Mouse (Mus musculus): ENCODE data around the gene Eps8l1. TPM values are rescaled to one million over a fixed set of nuclear protein-coding genes. Genes with fewer than 3 reads are reported as not detected.
A peak's percentile ranks its signal among the peaks of the same experiment; 100 is the strongest.
"Not testable (repeated sequence)": the region's sequence is repeated elsewhere in the genome, so short reads cannot be mapped to it uniquely, and the experiment has no call there.

The Eps8l1 gene
- total RNA-seq (2022), result 1 to 10 TPM; 2.0 to 6.7 (median 3.9) TPM

DNA sequence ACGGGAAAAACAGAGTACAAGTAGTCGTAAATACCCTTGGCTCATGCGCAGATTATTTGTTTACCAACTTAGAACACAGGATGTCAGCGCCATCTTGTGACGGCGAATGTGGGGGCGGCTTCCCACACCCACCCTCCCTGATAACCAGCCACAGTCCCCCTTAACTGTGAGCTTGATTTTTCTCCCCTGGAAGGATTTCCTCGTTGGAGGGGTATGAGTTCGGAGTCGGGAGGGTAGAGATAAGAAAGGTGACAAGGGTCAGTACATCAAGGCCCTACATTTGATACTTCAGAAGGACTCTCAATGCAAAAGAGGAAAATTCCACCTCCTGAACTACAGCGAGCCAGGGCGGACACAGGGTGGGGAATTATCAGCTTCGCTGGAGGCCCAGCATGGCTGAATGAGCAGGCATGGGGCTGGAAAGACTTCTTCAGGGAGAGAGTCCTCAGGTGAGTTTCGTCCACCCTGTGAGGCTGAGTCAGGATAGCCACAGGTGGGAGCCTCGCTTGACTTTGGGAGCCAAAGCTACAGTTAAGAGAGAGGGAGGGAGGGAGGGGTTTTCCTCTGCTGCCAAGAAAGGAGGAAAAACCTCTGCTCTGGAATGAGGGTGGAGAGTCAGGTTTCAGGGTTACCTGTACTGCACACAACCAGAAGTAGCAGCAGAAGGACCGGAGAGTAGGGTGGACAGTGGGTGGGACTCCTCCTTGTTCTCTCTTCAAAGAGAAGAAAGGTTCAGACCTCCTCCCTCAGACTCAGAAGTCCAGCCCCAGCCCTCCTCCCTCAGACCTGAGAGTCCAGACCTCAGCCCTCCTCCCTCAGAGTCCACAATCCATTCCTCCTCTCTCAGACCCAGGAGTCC is at the start of gene Eps8l1:
TSS of gene Eps8l1 (plus strand) at position 99 of the 859 bp plus-strand sequence.
- DNase-seq, result no peak

DNA sequence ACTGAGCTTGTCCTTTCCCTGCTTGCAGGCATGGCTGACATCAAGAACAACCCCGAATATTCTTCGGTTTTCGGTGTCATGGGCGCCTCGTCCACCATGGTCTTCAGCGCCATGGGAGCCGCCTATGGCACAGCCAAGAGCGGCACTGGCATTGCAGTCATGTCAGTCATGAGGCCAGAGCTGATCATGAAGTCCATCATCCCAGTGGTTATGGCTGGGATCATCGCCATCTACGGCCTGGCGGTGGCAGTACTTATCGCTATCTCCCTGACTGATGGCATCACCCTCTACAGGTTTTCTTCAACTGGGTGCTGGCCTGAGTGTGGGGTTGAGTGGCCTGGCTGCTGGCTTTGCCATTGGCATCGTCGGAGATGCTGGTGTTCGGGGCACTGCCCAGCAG is 48.1 kb upstream of the Eps8l1 start:
- DNase-seq, result not testable (repeated sequence)

DNA sequence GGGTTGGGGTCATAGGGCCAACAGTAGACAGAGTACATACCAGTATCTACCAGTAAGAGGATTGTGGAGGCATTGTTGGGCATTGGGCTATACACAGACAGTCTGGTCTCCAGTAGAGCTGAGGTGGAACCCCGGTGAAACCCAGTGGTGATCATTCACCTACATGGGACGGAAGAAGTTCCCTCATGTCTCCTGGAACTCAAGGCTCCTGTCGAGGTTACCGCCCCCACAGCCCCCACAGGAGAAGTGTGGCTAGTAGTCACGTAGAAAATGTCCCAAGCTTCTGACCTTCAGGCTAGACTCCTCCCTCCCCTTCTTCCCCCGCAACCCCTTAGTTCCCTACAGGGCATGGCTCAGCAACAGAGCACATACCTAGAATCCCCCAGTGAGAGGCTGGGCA is 40.8 kb upstream of the Eps8l1 start:
- no peak for DNase-seq

DNA sequence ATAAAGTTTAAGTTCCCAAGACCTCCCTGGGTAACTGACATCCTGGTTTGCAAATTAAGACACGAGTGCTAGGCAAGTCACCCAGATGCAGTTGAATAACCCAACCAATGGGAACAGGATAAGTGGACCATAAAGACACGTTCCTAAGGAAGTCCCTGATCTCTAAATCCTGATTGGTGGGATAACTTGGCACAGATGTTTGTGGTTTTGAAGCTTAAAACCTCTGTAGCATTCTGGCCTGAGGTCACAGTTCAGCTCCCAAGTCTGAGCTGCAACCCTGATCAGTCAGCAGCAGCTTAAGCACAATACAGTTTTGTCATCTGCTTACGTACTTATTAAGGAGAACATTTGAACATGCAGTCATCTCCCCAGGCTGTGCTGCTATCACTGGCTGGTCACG is 40.2 kb upstream of the Eps8l1 start:
- no peak for DNase-seq

DNA sequence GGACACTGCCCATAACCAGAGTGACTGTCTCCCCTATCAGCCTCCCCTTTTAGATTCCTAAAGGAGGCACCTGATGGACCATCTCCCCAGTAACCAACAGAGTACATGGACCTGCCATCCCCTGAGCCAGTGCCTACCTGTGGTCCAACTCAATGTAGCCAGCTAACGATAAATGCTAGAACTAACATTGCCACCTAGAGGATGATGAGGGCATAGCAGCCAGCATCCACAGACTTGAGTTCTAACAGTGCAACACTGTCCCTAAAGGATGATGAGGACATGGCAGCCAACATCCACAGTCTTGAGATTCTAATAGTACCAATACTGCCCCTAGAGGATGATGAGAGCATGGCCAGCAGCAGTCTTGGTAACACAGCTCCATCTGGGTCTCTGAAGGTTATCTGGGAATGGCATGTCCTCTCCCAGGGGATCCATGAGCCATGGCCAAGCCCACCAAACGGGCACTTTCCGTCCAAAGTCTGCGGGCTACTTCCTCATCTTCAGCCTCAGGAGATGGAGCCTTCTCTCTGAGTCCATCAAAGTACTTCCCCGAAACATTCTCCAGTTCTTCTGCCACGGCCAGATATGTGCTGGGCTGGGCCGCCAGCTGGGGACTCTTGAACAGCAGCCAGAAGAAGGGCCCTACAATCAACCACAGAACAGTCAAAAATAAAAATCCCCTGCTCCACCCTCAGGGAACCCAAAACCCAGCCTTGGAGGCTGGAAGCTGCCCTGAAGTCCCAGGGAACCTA is 33.1 kb upstream of the Eps8l1 start:
- DNase-seq, result peak; percentile 81

DNA sequence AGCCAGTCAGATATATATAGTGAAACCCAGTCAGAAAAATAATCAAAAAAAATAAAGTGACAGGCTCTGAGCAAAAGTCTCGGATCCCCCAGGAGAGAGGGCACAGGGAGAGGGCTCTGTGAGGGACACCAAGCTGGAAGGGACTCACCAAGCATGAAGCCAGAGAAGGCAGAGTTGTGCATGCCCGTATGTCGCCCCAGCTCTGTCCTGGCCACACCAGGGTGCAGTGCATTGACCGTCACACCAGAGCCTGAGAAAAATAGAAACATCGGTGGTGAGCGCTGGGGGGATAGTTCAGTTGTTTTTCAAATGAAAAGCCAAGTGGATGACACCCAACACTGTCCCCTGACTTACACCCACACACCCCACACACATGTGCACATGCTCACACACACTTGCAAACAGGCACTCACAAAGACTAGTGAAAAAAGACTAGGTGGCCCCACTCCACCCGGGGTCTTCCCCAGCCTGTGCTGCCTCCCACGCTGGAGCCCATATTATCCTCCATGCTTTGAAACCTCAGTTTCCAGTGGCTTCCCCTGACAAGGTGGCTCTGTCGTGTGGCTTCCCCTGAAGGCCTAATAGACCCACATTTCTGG is 30.1 kb upstream of the Eps8l1 start:
- no peak for DNase-seq

DNA sequence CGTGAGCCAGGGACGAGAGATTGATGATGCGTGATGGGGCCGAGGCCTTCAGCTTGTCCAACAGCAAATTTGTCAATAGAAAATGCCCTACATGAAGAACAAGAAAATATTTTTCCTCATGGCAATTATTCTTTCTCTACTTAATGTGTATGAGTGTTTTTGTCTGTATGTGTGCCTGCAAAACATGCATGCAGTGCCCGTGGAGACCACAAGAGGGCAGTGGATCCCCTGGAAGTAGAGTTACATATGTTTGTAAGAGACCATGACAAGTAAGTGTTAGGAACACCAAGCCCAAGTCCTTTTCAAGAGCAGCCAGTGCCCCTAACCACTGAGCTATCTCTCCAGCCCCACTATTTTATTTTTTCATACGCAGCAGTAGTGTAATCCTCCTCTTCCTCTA is 28.9 kb upstream of the Eps8l1 start:
- DNase-seq, result peak; percentile 45

DNA sequence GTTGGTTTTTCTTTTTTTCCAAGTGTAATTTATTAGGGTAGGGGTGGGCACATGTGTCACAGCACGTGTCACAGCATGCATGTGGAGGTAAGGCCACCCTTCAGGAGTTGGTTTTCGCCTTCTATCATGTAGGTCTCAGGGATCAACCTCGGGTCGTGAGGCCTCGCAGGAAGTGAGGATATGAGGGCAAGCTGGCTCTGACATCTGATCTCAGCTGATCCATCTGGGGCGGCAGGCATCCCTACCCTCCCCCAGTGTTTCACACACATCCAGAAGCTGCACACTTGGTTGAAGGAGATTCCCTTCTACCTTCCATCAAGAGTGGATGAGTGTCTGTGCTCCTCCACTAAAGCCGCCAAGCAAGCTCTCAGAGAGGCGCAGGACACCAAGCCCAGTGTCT is 28.4 kb upstream of the Eps8l1 start:
- no peak for DNase-seq

DNA sequence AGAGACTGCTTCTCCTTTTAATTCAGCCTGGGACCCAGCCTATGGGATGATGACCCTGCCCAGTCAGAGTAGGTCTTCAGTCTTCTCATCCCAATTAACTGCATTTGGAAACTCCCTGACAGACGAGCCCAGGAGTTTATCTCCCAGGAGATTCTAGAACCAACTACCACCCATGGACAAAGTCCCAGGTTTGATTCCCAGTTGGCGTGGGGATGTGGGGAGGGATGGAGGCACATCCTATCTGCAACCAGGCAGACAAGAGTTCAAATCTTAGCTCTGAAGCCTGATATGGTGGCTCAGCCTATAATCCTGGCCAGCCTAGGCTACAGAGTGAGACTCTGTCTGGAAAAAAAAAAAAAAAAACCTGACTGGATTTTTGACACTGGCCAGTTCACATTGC is 22.8 kb upstream of the Eps8l1 start:
- DNase-seq, result no peak

DNA sequence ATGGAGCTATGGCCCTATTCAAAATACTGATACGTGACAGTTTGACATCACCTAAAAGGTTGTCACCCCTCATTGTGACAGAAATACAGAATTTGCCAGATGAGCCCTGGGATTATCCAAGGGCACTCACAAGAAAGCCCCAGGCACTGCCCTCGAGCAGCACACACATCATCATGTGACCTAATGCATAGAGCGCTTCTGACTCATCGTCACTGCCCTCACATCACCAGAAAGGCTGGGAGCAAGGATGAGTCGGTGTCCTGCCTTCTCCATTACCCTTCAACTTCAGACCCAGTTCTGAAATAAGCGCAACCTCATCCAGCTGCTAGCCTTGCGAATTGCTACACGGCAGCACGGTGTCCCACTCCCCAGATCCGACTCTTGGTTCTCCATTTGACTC is 19.9 kb upstream of the Eps8l1 start:
- no peak for DNase-seq

DNA sequence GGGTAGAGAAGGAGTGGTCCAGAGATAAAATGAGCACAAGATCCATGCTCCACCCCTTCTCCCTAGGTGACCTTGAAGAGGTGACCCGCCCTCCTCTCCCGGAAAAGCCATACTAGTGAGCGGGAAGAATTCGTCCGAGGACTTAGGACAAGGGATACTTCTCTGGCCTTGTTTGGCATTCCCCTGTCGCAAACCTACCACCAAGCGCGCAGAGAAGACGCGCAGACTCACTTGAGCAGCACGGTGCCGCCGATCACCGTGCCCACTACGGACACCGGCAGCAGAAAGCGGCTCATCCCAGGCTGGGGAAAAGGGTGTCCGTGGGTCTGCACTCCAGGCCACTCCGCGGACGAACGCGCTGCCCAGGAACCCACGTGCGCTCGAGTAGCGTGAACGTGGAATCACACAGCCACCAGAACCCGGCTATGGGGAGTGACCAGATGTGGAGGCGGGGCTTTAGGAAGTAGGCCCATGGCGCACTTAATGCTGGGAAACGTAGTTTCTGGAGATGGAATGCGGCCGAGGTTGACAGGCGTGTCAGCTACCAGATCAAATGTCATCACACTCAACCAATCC is 15.2 kb upstream of the Eps8l1 start, which contains the start of gene Rdh13:
TSS of gene Rdh13 (minus strand) at position 434 of the 576 bp plus-strand sequence.
- peak; percentile 88 for DNase-seq

DNA sequence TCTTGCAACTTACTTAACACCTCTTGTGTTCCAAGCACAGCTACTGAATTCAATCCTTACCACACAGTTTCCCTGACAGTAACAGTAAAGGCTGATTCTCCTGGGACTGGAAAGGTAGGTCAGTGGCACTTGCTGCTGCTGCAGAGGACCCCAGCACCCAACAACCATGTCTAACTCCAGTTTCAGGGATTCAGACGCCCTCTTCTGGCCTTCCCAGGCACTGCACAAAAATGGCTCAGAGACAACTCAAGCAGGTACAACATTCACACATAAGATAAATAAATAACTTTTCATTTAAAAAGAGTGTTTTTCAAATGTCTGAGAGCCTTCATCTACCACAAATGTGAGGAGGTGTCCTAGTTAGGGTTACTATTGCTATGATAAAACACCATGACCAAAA is 13.3 kb upstream of the Eps8l1 start:
- no peak for DNase-seq

DNA sequence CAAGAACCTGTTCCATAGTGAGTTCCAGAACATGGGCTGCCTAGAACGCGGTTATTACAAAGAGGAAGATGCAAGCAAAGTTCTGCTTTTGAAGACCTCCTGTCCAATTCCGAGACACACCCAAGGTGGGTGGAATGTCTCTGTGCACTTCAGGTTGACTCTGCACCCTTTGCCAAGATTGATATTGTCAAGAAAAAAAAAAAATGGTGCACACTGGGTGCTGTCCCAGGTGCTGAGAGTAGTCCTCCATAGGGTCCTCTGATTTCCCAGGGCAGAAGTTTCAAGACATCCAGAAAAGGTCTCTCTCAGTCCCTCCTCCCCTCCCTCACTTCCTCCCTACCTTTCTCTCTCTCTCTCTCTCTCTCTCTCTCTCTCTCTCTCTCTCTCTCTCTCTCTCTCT is 12.0 kb upstream of the Eps8l1 start:
- DNase-seq, result no peak

DNA sequence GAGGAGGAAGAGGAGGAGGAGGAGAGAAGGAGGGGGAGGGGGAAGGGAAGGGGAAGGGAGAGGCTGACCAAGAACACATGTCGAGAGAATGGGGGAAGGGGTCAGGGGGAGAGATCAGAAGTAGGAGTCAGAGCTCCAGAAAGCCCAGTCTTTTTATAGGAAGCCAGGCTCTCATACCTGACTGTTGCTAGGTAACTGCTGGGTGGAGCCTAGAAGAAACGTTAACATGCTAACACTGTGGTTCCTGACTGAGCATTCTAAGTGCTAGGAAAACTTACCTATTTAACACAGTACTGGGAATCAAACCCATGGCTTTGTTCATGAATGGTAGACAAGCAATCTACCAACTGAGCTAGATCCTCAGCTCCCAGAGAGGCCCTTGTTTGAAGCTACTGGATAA is 11.3 kb upstream of the Eps8l1 start:
- no peak for DNase-seq

DNA sequence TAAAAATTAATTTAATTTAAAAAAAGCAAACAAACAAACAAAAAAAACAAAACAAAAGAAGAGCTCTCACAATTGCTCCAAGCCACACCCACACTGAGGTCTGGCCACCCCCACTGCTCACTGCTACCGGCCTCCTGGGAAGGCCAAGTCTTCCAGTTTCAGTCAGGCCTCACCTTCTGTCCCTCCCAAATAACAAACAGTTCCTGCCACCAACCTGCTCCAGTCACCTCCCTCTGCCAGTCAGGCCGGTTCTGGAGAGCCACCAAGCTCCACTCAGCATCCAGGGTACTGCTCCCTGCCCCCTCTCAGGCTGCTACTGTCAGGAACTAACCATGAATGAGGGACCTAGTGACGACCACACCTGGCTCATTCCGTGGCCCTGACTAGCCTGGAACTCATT is 7.8 kb upstream of the Eps8l1 start:
- no peak for DNase-seq

DNA sequence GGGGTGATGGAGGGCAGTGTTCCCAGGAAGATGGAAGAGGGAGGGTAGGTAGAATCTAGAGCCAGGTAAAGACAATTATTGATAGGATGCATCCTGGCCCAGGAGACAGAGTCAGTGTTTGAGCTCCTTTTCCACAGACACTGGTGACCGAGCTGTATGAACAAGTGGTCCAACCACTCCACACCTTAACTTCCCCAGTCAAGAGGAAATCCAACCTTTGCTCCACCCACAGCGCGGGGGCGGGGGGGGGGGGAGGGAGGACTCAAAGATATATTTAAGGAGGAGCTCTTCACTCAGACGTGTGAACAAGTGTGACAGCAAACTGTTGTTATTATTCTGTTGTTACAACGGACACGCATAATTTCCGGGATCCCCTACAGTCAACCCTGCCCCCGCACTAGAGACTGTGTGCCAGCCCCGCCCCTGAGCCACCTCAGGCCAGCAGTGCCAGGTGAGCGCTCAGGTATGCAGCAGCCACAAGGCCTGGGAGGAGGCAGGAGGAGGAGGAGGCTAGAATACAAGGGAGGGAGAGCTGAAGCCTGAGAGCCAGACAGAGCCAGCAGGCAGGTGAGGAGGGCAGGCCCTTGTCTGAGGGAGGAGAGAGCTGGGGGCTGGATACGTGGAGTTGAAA is 3.8 kb downstream of the Eps8l1 start:
- no peak for DNase-seq

DNA sequence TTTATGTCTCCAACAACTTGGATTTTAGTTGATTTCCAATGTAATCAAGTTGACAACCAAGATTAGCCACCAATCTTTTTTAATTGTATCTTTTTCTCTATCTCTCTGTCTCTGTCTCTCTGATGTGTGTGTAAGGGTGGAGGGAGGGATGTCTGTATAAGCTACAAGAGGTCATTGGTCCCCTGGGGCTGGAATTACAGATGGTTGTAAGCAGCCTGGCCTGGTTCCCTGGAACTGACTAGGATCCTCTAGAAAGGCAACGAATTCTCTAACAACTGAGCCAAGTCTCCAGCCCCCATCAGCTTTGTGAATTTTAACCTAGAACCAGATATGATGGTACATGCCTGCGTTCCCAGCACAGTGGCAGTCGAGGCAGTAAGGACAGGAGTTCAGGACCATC is 7.3 kb downstream of the Eps8l1 start:
- no peak for DNase-seq

DNA sequence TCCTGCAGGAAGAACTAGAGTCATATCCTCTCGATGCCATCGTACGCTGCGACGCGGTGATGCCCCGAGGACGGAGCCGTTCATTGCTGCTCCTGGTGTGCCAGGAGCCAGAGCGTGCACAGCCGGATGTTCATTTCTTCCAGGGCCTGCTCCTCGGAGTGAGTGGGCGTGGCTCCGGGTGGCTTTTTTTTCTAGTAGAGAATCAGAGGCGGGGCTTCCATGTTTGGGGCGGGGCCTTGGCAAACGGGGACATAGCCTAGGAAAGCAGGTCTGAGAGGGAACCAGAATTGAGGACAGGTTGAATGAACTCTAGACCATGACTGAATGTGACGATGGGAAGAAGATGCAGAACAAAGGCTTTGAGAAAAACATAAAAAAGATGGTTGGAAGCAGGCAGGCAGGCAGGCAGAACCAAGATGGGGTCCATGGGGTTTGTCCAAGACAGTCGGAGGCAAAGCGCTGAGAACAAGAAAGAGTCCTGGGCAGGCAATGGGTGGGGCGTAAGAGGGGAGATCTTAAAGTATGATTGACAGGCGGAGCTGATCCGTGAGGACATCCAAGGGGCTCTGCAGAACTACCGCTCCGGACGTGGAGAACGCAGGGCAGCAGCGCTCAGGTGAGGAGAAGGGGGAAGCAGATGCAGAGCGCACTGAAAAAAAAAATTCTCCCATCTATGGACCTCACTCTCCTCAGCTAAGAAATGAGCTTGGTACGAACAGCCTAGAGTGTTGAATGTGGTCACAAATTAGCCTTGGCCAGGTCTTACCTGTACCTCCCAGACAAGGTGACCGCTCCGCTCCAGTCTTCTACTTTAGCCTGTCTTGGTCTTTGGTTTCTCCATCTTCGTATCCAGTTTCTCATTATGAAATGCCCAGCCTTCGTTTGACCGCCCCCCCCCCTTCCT is 10.1 kb downstream of the Eps8l1 start:
- DNase-seq, result peak; percentile 42

DNA sequence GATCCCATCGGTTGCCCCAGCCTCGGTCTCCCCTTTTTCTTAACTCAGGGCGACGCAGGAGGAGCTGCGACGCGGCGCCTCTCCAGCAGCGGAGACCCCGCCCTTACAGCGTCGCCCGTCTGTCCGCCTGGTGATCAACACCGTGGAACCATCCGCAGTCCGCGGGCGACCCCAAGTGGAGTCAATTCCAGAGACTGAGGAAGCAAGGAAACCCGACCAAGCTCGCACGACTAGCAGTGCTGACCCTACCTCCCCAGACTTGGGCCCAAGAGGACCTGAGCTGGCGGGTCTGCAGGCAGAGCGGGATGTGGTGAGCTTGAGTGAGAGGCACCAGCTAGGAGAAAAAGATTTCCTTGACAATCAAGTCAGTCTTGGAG is 10.7 kb downstream of the Eps8l1 start:
- peak; percentile 68 for DNase-seq

DNA sequence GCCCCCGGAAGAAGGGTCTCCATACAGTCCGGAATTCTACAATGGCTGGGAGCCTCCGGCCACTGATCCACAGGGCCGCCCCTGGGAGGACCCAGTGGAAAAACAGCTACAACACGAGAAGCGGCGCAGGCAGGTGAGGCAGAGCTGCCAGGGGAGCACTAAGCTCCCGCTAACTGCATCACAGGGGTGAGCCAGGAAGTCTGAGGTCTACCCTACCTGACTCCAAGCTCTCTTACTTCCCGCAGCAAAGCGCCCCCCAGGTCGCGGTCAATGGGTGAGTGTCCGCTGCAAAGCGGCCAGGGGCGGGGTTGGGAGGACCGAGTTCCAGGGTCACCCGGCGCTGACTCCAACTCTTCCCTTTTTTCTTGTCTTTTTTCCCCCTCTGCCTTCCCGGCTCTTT is 13.5 kb downstream of the Eps8l1 start:
- no peak for DNase-seq

DNA sequence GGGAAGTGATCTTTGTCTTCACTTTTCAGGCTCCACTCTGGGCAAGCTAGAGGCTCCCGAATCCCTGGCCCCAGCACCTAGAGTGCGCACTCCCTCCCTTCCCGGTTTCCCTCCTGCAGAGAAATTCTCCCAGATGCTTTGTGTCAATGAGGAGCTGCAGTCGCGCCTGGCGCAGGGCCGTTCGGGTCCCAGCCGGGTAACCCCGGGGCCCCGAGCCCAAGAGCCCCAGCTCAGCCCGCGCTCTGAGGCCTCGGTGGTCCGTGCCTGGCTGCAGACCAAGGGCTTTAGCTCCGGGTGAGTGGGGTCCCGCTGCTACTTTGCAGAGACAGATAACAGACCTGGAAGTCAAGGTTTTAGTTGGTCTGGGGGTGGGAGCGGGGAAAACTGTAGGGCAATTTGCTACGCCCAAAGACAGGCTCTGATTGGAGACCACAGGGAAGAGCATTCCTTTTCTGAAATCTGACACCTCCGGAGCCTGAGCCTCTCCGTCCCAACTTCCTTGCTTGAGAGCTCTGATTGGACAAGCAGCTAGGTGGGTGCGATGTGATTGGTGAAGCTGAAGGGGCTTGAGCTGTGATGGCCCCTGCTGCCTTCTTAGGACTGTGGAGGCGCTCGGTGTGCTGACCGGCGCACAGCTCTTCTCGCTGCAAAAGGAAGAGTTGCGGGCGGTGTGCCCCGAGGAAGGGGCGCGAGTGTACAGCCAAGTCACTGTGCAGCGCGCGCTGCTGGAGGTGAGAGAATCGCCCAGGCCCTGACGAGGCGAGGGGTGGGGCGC is 17.7 kb downstream of the Eps8l1 start:
- DNase-seq, result peak; percentile 81
